Mouse (Mus musculus): ENCODE measurements around the gene Lmx1a.

Gene Lmx1a

DNA sequence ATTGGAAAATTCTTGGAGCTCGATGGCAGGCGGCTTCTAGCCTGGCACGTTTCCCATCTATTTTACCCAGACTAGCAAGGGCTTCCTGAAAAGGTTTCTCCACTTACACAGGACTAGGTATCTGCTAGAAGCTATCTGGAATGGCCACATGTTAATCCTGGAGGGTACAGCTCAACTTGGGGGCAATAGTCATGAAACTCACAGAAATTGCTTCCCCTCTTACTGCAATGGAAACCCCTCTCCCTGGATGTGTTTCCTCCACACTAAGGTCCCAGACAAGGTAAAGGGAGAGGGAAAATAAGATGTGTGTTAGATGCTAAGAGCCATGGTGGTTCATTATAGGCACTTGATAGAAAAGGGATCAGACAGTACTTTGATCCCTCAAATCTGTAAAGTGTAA lies 5.7 kb downstream of the Lmx1a start:
- DNase-seq (ENCODE audit: low spot score) = no peak

DNA sequence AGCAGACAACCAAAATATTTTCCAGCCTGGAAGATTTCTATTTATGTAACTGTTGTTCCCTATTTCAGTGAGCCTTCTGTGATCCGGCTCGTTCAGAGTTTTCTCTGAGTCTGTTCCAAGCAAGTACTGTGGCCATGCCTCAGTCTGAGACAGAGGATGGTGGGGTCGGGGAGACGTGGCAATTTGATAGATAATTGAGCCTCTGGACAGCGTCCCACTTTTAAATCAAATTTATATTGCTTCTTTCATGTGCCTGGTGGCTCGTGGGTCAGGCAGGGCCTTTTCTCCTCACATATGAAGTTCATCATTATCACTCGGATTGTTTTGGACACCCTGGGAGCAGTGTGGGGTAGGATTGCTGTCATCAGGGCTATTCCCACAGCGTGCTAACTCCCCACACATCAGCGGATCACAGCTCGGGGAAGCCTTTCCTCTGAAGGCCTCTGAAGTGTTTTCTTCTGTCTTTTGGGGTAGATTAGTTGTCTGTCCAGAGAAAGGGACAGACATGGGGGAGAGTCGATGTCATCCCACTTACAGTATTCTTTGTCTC lies 6.9 kb downstream of the Lmx1a start:
- DNase-seq (ENCODE audit: low spot score) = no peak

DNA sequence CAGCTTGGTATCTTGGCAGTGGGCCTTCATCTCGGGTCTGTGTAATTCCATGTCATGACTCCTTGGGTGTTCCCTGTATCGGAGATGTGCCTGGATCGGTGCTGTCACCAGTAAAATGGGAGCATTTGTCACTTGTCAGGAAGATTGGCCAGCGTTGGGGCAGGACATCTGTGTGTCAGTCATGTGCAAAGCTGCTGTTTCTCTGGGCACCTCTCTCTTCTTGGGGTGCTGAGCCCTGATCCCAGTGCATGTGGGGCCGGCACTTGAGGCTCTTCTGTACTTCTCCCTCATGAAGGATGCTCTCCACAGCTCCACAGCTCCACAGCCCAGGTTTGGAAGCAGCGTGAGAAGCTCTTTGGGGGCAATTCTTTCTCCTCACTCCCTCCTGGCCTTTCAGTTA lies 10.7 kb downstream of the Lmx1a start:
- DNase-seq (ENCODE audit: low spot score) = no peak

DNA sequence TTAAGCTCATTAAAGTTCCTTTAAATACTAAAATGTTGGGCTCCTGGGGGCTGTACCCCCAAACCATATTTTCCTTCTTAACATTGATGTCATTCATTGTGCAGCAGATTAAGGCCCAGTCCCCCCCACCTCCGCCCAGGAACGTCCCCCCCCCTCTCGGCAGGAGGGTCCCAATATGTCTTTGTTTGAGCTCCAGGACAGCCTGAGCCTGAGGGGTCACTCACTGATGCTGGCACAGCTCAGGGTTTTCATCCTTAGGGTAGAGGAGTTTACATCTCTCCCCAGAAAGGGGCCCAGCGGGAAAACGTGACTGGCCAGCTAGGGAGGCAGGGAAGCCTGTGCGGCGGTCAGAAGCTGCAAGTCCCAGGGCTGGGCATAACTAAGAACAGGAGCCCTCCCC lies 11.2 kb downstream of the Lmx1a start:
- DNase-seq (ENCODE audit: low spot score) = no peak

DNA sequence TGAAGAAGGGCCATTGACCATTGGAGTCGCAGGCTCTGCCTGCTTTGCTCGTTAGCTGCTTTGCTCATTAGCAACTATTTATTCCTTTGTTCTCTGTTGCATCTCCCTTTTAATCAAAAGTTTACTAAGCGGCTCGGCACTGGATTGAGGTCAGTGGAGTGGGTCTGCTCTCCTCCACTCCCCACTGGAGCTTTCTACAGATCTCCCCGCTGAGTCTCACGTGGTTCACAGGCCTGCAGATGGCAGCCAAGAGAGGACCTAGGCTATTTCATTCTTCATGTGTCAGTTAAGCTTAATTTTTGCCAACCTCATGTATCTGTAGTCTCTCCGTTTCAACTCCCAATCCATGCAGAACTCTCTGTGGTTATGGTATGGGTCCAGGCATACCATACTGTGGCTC lies 16.5 kb downstream of the Lmx1a start:
- no peak for DNase-seq (ENCODE audit: low spot score)

DNA sequence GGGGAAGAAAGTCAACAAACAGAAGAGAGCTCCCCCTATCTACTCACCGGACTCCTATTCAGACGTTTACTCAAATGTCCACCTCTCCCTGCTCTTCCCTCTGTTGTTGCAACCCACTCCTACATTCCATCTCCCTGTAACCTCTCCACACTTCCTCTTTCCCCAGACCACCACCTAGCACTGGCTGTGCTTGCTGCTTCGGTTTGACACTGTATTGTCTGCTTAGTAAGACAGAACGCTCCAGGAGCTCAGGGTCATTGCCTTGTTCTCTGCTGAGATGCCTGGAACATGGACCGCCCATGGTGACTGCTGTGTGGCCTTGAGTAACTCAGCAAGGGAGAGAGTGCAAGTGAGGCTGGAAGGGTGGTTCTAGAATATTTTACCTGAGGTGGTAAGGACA lies 19.7 kb downstream of the Lmx1a start:
- DNase-seq (ENCODE audit: low spot score) = no peak

DNA sequence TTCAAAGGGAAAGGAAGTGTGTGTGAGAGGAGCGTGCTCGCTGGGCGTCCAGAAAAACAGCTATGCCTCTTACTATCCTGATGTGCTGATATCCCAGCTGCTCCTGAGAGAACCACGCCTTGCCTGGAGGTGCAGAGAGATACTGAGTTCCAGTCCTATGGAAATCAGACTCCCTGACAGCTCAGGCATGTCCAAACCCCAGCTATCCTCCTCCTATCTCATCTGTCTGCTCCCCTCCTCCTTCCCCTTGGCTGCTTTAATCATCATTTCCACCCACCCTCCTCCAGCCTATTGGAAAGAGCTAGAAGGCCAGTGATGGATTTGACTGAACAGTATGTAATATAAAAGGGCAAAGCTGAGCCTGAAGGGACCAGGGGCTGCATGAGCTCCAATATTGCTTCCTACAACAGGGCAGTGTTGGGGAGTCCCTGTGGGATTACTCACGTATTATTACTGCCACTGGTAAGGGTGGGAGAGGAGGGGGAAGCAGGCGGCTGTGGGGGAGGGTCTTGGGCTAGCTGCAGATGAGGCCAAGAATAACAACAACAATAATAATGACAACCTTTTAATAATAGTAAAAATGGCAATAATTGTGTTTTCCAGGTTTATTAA lies 26.8 kb downstream of the Lmx1a start:
- no peak for DNase-seq (ENCODE audit: low spot score)

DNA sequence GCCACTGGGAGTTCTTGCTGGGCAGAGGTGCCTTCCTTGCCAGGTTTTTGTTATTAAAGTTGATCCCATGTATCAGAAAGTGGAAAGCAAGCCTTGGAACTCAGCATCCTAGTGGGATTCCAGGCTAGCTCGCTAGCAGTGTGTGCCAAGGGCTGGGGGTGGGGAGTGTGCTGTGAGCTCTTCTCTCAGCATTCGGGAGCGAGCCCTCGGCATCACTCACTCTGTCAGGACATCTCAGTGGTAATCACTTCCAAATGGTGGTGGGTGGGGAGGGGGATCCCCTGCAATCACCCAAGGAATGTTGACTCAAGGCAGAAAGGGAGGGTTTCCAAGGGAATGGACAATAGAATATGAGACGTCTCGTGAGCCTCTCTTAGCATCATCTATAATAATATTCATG lies 45.4 kb downstream of the Lmx1a start:
- no peak for DNase-seq (ENCODE audit: low spot score)

DNA sequence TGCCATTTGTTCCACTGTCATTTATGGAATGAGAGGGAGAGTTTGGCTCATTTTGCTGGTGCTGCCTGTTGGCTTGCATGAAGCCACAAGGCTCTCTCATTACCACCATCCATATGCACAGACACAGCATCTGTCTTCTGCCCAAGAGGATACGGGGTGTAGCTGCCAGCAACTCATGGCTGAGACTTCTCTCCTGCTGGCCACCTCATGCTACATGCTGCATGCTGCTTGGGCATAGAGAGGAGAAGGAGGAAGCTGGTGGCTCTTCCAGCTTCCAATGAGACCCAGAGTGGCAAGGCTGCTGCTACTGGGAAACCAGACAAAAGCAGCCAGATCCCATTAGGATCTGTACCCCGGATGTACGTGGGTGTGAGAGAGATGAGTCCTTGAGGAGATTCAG lies 47.8 kb downstream of the Lmx1a start:
- no peak for DNase-seq (ENCODE audit: low spot score)

DNA sequence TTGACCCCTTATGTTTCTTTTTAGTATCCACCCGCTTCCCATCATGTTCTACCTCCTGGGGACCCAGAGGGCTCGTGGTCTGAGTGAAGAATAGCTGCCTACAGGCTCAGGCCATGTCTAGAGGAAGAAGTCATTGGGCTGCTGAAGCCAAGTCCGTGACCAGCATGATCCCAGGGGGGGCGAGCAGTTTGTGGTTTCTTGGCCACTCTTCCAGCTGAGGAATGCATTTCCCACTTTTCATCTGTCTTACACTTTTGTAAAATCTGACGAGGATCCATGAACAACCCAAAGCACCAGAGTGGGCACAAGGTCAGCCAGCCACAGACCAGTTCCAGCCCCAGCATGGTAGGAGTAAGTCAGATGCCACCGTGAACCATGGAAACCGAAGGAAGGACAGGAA lies 50.2 kb downstream of the Lmx1a start:
- DNase-seq (ENCODE audit: low spot score) = no peak

DNA sequence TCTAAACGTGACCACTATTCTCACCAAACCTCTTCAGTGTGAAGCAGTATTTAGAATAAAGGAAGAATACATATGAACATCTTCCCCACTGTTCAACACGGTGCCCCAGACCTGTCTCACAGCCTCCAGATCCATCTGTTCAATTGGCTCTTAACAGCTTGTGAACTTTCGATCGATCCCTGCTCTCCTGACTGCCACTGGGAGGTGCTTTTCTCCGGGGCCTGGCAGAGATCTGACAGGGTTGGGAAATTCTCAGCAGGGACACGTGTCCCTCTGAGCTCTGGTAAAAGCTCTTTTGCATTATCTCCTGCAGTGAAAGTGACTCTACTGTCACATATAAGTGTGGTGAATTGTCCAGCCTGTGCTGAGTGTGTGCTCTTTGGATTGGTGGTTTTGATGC lies 57.6 kb downstream of the Lmx1a start:
- DNase-seq (ENCODE audit: low spot score) = no peak

DNA sequence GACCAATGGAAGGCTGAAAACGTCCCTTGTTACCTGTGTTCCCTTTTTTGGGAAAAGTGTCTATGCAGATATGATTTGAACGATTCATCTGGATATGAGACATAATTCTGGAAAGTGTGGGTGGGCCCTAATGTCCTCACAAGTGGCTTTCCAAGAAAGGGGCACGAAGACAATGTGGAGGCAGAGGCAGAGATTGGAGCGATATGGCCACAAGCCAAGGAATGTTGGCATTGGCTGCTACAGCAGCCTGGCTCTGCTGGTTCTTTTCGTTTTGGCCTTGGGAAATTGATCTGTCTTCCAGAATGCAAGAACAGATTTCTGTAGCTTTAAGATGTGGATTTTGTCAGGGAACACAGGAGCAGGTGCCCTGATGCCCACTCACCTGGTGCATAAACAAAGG lies 63.6 kb downstream of the Lmx1a start:
- DNase-seq (ENCODE audit: low spot score) = no peak

DNA sequence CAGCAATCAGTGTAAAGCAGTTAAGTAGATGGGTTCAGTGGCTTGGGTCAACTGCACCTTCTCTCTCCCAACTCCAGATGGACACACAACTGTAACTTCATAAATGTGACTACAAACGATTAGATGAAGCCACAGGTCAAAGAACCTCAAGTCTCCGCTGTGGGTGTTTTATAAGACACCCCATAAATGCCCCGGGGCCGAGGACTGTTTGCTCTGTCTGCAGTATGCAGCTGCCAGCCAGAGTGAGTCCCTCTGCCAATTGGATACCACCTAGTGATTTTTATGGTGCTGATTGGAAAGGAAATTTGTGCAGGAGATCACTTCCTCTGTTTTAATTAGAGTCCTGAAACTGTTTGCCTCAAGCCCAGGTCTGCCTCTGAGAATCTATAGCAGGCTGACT lies 65.0 kb downstream of the Lmx1a start:
- no peak for DNase-seq (ENCODE audit: low spot score)

DNA sequence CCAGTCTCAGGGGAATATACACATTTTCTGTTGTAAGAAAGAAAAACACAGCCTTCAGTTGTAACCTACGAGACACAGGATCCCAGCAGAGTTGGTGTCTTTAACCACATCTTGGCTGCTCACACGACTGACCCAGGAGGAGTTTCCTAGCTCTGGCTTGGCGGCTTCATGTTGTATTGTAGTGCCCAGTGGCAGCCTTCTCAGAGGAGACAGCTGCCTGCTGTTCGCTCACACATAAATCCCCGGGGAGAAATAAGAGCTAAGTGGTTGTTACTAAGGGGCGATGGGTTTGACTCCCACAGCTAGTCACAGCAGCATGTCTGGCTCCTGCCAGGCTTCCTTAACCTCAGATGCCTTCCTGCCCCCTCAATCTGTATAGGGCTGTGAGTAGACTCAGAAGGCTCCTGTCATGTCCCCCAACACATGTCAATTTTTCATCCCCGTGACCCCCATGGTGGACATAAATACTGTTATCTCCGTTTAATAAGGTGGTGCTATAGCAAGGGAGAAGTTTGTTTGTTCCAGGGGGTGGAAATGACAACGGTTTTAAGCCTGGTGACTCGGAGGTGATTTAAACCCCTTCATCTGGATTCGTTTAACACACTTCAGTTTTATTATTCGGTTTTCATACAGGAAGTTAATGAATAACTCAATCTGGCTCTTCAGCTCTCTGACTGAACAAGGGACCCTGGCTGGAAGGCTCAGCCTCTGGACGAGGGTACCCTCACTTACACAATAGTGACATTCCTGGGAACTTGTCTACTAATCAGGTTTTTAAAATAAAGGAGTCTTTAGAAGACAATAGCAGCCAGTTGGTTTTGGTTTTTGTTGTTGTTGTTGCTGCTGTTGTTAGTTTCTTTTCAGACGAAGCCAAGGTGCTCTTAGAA lies 65.8 kb downstream of the Lmx1a start:
- DNase-seq (ENCODE audit: low spot score) = no peak

DNA sequence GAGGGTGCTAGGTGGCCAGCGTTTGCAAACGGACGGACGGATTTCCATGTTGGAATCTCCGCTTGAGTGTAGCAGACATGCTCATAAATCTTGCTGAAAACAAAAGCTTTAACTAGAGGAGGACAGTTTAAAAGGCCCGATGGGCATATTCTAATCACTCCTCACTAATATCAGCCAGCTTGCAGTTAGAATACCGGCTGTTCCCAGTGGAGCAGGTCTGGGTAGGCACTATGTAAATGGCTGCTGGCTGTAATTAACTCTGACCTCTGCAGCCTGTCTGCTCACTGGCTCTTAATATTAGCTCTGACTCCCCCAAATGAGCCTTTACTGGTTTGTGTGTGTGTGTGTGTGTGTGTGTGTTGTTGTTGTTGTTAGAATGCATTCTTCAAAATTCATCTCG lies 69.2 kb downstream of the Lmx1a start:
- no peak for DNase-seq (ENCODE audit: low spot score)

DNA sequence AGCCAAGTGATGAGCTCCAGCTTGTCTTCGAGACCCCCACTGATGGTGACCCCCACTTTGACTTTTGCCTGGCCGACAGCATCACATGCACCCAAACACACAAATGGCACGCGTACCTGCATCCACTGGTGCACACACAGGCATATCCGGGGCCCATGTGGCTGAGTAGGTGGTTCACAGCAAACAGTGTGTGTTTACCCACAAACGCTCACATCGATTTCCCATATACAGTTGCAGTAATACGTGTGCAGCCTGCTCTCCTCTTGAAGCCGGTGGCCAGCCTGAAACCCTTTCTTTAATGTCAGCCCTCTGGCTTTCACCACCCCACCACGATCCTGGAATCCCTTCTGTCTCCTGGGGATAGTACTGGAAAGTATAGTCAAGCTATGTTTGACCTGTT lies 71.3 kb downstream of the Lmx1a start:
- no peak for DNase-seq (ENCODE audit: low spot score)

DNA sequence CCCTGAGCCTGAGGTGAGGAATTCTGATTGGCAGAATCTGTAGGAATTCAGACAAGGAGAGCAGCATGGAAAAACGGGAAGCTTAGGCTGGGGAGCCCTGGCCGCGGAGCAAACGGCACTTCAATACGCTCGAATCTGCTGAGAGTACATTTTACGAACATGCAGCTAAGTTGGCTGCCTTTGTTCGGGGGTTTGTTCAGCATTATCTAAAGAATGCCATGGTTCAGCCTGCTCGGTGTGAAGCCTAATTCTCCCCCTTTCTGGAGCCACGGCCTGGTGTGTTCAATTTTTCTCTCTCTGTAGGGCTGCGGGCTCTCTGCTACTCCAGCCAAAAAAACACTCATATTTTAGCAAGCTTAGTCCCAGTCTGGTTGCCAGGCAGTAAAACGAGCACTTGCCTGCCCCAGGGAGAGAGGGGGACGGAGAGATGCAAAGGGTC lies 72.8 kb downstream of the Lmx1a start:
- no peak for DNase-seq (ENCODE audit: low spot score)

DNA sequence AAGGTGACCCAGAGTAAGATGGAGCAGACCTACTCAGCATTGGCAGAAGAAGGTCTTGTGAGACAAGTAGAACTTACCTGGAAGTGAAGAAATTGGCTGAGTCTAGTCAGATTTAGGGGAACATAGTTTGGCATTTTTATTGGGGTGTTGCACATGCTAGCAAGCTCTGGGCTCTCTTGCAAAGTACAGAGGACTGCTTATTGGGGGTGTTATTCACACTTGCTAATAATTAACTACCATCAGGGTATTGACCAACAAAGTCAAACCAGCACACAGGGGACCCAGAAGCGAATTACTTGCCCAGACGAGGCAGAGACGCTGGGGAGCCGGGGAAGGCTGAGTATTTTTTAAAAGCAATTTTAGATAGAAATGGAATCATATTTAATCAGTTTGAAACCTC lies 77.6 kb downstream of the Lmx1a start:
- no peak for DNase-seq (ENCODE audit: low spot score)

DNA sequence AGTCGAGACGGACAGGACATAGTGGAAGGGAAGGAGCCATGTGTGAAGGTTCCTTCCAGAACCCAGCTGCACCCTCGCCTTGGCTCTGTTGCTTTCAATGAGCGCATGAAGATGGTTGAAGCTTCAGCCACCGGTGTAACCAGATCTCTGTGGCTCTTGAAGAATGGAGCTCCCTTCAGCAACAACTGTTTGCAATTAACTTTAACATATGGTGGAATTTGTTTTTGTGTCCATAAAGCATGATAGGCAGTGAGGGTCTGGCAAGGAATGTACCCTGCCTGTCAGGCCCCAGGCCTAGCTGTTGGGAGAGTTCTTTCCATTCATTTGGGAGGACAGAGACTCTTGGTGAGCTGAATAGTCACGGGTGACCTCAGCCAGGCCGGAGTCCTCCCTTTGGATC lies 81.4 kb downstream of the Lmx1a start:
- DNase-seq (ENCODE audit: low spot score) = no peak

DNA sequence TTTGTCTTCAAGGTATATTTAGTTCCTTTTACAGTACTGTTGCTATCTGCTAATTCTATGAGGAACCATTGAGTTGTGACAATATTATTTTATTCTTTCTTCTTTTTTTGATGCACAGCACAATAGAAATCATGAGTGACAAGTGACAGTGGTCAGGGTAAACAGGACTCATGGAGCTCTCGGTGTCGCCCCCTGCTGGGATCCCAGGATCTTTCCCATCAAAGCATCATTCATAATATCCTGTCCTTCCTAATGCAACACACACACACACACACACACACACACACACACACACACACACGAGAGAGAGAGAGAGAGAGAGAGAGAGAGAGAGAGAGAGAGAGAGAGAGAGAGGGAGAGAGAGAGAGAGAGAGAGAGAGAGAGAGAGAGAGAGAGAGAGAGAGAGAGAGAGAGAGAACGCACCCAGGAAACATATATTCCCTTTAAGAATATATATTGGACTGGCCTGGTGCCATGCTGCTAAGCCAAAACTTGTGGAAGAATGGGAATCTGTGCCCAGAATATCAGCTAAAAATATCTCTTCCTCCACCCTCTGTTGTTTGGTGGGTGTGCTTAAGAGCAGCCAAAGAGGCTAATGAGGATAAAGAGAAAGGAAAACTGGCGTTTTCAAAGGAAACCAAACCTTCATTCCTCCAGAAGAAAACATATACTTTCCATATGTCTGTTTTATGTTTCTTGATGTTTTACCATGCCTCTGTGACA lies 90.9 kb downstream of the Lmx1a start:
- no peak for DNase-seq (ENCODE audit: low spot score)

DNA sequence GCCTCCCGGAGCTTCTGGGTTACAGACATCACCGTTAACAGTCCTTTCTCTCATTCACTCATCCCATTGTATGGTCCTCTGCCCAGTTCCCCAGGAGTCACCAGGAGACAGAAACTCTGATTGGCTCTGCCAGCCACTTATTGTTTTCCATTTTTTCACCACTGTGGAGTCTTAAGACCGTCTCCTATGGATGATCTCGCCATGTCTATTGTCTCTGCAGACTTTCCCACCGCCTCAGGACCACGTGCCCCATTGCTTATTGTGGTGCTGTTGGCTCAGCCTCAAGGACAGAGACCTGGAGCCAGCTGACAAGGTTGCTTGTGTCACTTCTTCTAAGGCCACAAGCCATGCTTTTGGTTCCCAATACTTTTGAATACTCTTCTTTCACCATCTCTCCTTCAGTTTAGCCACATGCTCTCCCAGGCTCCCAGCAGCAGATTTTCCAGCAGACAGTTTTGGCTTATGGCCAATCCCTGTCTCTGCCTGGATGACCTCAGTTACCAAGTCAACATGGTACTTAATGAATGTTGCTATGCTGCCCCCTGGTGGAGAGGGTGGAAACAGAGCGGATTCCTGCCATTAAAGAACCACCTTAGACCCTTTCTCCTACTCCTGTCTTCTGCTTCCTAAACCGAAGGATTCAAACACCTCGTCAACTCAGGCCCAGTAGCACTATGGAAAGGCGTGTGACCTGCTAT lies 92.9 kb downstream of the Lmx1a start:
- peak; percentile 21 for DNase-seq (ENCODE audit: low spot score)

DNA sequence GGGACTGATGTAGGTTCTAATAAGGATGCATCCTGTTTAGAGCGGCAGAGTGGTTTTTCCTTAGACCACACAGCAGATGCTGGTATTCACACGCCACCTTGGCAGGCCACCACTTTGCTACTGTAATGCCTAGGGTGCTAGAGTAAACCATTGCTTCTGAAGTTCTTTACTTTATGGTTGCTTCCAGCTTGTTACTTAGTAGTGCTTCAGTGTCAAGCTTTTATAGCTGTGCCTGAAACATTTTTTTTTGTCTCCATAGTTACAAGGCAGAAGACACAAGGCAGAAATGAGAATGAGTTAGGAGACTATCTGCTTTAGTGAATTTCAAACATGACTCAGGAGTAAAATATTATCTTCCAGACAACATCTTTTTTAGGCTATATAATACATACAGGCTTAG lies 95.0 kb downstream of the Lmx1a start:
- no peak for DNase-seq (ENCODE audit: low spot score)

Data from testis, postnatal 14 days (tissue).